Mouse (Mus musculus): ENCODE results near the gene Pdlim5.
A peak's percentile ranks its signal among the peaks of the same experiment; 100 is the strongest.

Gene Pdlim5

DNA sequence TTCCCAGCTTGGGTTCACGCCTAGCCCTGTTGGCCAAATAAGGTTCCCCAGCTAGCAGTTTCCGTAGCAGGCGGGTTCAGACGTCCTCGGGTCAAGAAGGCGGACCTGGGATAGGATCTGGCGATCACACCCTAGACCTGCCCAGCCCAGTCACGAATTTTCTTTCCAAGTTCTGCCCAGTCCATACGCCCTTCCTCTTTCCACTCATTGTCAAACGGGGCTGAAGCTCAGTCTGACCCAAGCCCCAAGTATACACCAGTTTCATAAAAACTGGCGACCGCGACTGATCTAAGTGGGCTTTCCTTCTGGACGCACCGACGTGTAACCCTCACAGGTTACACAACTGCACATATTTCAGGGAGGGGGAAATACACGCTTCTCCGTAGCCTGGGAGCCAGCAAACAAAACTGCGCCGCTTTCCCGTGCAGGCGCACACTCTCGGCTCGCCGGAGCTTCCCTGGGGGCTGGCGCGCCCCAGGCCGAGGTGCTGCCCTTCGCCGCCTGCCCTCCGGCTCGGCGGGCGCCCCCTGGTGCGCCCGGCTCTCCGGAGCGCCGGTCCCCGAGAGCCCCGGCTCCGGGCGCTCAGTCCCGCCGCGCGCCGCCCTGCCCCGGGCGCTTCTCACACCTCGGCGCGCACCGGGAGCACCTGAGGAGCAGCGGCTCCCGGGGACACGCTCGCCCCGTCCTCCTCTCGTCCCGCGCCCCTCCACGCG lies 544 bp downstream of the Pdlim5 start:
- peak; percentile 28 for DNase-seq (ENCODE audit: low spot score)

DNA sequence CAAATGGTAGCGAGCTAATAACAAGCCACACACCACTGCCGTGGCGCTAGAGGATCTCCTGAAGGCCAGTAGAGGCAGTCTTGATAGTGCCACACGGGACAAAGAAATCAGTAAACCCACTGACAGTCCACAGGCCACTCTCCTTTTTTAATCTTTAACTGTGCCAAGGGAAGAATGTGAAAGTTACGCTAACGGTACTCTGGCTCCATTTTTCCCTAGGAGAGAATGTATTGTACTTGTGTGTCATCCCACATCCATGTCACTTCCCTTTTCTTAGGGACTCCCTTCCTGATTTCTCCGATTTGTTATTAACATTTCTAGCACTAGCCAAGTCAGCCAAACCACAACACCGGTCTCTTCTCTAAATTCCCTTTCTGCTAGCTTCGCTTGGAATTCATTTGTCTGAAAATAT lies 1.5 kb downstream of the Pdlim5 start:
- DNase-seq (ENCODE audit: low spot score), result no peak

DNA sequence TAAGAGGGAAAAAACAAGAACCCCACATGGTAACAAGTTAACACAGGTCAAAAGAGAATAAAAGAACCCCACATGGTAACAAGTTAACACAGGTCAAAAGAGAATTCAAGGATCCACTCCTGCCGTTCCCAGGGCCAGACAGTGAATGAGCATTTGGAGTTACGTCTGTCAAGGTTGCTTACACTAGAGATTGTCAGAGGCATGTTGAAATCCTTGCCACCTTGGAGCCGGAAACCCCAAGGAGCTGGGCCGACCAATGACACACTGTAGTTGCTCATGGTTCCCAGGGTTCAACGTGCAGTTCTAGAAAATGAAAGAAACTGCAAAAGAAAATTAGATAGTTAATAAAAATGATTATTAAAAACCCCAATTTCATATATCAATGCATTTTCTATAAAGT lies 4.0 kb downstream of the Pdlim5 start:
- DNase-seq (ENCODE audit: low spot score), result no peak

- no peak for DNase-seq (ENCODE audit: low spot score)
These were observed 5.2 kb downstream of the Pdlim5 start for GRCm38 (mm10) chr3:142390288-142390687.

DNA sequence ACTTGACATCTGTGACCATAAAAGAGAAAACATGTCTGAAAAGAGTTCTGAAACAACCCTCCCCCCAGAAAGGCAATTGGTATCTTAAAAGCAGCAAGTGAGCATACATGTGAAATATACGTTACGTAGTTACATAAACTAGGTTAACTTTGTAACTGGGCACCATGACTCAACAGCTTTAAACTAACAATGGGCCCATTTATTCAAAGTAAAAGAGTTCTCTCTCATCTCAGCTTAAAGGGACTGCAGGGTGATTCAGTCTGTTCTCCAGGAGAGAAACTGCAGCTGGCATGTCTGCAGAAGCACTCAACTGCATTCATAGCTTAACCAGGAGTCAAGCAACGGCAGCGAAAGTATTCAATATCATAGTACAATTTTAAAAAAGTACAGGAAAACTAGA lies 7.3 kb downstream of the Pdlim5 start:
- no peak for DNase-seq (ENCODE audit: low spot score)

- DNase-seq (ENCODE audit: low spot score), result no peak
These were observed 9.0 kb downstream of the Pdlim5 start for GRCm38 (mm10) chr3:142386505-142386904.

DNA sequence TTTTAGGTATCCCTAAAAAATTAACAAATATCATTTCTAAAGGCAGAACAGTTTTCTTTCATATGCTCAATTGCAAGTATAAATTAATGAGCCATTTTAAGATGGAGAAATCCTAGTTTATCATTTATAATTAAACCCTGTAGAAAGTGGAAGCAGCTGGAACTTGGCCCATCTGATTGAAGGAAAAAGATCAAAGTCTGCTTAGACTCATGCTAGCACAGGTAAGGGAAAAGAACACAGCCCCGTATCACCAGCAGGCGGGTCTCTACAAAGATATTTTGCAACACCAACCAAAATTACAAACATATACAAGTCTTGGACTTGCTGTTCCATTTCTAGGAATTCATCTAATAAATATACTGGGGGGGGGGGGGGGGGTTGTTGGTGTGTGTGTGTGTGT lies 9.8 kb downstream of the Pdlim5 start:
- DNase-seq (ENCODE audit: low spot score), result no peak

DNA sequence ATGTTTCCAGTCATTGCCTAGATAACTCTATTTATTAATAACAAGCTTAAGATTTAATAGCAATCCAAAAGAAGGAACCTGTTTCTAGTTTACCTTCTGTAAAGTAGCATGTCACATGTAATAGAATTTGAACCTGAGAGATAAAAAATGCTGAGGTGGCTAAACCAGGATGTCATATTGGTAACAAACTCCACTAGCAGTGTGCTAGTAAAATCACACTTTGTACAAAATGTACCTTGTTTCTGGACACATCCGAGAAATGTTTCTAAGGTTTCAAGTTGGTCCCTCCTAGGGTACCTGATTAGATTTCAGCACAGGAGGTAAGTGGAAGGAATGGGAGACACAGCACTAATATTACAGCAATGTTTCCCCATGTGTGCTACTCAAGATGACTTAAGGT lies 18.9 kb downstream of the Pdlim5 start:
- no peak for DNase-seq (ENCODE audit: low spot score)

- DNase-seq (ENCODE audit: low spot score), result no peak
These were observed 20.4 kb downstream of the Pdlim5 start for GRCm38 (mm10) chr3:142375106-142375505.

- DNase-seq (ENCODE audit: low spot score), result no peak
These were observed 22.9 kb downstream of the Pdlim5 start for GRCm38 (mm10) chr3:142372465-142373147.

DNA sequence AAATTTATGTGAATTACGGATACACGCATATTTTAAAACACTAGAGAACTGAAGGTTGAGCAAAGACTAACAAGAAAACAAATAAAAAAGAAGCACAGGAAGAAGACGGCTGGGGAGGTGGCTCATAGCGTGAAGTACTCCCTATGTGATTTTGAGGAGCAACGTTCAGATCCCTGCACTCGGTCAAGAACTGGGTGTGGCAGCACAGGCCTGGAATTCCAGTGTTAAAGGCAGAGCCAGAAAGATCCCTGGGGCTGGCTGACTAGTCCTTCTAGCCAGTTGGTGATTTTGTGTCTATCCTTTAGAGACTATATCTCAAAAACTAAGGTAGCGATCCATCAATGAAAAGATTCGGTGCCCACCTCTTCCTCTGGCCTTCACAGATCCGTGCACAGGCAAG lies 27.1 kb downstream of the Pdlim5 start:
- DNase-seq (ENCODE audit: low spot score), result no peak

DNA sequence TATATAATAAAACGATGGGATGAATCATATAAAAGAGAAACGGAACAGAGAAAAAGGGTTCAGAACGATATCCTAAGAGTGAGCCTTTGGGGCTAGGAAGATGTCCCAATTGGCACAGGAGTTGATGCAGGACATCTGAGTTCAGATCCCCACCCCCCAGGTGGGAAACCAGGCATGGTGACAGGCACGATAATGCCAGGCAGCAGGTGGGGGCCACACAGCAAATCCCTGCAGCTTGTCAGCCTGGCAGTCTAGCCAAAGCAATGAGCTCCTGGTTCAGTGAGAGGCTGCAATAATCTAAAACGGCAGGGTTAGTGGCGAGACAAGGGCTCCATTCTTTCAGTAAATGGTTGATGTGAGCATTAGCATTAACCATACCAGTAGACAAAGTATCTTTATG lies 33.4 kb downstream of the Pdlim5 start:
- no peak for DNase-seq (ENCODE audit: low spot score)

DNA sequence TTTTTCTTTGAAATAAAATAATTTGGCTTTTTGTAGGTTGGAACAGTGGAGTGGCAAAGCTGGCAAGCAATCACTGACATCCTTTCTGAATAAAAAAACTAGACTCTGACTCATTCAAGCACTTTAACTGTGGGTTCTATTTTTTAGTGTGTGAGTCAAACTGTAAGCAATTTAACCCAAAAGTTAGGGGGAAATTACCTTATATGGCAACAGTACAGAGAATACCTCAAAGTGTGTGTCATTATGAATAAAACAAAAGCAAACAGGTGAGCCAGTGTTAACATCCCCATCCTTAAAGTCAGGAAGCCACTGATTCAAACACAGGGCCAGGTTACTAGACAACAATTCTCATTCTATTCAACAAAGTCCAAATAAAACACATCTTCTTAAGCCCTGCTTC lies 36.5 kb downstream of the Pdlim5 start:
- no peak for DNase-seq (ENCODE audit: low spot score)

- DNase-seq (ENCODE audit: low spot score), result peak; percentile 66
These were observed 38.8 kb downstream of the Pdlim5 start for GRCm38 (mm10) chr3:142356661-142357060.

DNA sequence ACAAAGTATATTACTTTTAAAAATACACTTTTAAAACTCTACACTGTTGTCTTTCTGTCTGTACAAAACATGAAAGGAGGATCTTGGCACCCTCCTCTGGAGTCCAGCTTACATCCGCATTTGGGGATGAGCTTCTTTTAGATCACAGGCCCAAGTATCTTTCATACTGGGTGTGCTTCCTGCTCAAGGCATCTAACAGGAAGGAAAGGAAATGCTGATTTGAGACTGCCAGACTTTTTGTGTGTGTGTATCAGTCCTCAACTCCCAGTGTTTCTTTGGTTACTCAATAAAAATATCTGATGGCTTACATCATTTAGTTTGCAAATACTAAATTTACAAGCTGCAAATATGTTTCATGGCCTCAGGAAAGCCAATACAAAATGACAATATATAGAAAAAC lies 42.3 kb downstream of the Pdlim5 start:
- DNase-seq (ENCODE audit: low spot score), result peak; percentile 3

- no peak for DNase-seq (ENCODE audit: low spot score)
These were observed 45.0 kb downstream of the Pdlim5 start for GRCm38 (mm10) chr3:142350513-142350912.

GRCm38 (mm10) chr3:142348816-142349631 lies 46.5 kb downstream of the Pdlim5 start:
- DNase-seq (ENCODE audit: low spot score), result no peak

- no peak for DNase-seq (ENCODE audit: low spot score)
These were observed 49.2 kb downstream of the Pdlim5 start for GRCm38 (mm10) chr3:142346261-142346660.

GRCm38 (mm10) chr3:142345235-142346125 lies 50.0 kb downstream of the Pdlim5 start:
- DNase-seq (ENCODE audit: low spot score), result no peak

GRCm38 (mm10) chr3:142343786-142344185 lies 51.7 kb downstream of the Pdlim5 start:
- DNase-seq (ENCODE audit: low spot score), result no peak

DNA sequence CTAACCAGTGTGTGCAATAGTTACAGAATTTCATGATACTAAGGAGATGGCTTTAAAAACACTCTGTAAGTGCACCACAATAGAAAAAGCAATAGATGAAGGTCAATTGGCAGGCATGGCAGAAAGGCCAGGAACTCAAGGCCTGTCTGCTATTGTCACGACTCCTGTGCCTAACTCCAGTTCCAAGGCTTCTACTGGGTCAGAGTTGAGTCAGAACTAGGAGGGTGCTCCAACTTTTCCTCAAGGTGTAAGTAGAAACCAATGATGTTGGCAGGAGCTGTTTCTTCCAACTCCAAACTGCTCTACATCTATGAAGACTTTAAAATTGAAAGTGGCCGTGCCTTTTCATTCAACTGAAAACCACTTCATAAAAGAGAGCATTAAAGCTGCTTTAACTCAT lies 54.8 kb downstream of the Pdlim5 start:
- no peak for DNase-seq (ENCODE audit: low spot score)
